Mouse (Mus musculus): ENCODE results near the gene Gm20388.

- no peak for TF ChIP-seq CHD2 (IDR thresholded peaks at IDR 0.05; ENCODE audit: low read depth, low read length)
- no peak for TF ChIP-seq MAFK (IDR thresholded peaks at IDR 0.05; ENCODE audit: insufficient read depth, low read depth, low read length)
- no peak for TF ChIP-seq ZNF384 (IDR thresholded peaks at IDR 0.05; ENCODE audit: low read depth, low read length)
- TF ChIP-seq ZC3H11A (IDR thresholded peaks at IDR 0.05; ENCODE audit: borderline replicate concordance, low read depth, low read length): no peak
These were observed 1819.1 kb downstream of the Gm20388 start for GRCm38 (mm10) chr8:121729754-121730153.
